Mouse (Mus musculus) heart, postnatal 36 days (tissue): Measurements from ENCODE around the gene Olfr68. TPM values are rescaled to one million over a fixed set of nuclear protein-coding genes. Genes with fewer than 3 reads are reported as not detected.
"Not testable (repeated sequence)": the region's sequence is repeated elsewhere in the genome, so short reads cannot be mapped to it uniquely, and the experiment has no call there.

Source experiments
- DNase-seq, 2 experiments: peaks; one replicate each; pipeline ENCODE4 v3.0.0; 2021 to 2022
- intact Hi-C: fragments of 180-260 bp; cut with DNase I; formaldehyde crosslinking; loops from one replicate; pipeline ENCODE4 v1.15.1; 2025
- total RNA-seq, 2 experiments: library from RNA; stranded (reverse); gene quantifications; 2 replicates each; pipeline ENCODE4 v1.2.3; 2021

Gene Olfr68
- total RNA-seq = not detected

- DNase-seq = no peak
- intact Hi-C loops = no loop called here
Measured at GRCm38 (mm10) chr7:103779598-103779997, at the start of gene Olfr68. Gene Olfr68, minus strand, starts transcription at chr7:103779698.

- DNase-seq = no peak
- intact Hi-C loops = no loop called here
Measured at GRCm38 (mm10) chr7:103827808-103828207, 48.3 kb upstream of the Olfr68 start, which contains the start of gene Hbb-bs. Gene Hbb-bs, minus strand, starts transcription at chr7:103828096.

DNA sequence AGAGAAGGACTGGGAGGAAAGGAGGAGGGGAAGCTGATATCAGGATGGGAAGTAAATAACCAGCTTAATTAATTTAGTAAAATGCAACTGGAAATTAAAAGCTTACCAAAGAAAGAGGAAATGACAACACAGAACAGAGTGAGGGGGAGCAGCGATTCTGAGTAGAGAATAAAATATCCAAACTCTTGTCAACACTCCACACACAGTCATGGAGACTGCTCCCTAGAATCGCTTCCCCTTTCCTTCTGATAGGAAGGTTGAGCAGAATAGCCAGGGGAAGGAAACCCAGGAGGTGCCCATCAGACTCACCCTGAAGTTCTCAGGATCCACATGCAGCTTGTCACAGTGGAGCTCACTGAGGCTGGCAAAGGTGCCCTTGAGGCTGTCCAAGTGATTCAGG is 47.6 kb upstream of the Olfr68 start:
- intact Hi-C loops, DNase-seq: not testable (repeated sequence)

- no peak for DNase-seq
- intact Hi-C loops = no loop called here
Measured at GRCm38 (mm10) chr7:103826255-103826887, 46.9 kb upstream of the Olfr68 start.

- DNase-seq = no peak
- intact Hi-C loops = no loop called here
Measured at GRCm38 (mm10) chr7:103825536-103826254, 46.2 kb upstream of the Olfr68 start.

DNA sequence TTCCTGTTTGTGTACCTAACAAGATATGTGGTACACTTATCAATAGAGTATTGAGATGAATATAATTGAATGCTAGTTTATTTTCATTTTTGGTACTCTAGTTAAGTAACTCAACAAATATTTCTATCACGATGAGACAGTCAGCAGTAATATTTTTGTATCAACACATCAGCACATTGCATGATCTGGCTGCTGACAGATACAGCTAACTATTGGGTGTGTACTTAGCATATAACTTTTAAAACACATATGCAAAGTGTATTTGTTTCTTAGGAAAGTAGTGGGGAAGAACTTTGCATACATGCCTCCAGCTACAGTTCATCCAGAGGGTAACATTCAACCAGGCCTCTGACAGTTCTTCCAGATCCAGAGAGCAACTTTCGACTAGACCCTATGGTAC is 45.1 kb upstream of the Olfr68 start:
- intact Hi-C loops = no loop called here
- DNase-seq = no peak

DNA sequence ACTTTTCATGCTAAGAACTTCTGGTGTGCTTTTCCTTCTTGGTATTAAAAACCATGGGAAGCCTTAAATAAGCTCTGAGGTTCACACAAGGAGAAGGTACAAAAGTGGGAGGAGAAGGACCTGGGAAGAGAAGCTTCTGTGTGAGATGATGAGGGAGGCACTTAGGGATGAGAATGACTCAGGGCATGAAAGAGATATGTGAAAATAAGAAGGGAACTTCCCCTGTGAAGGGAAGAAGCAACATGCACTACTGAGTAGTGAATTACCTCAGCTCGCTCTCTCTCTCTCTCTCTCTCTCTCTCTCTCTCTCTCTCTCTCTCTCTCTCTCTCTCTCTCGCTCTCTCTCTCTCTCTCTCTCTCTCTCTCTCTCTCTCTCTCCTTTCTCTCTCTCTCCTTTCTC is 35.6 kb upstream of the Olfr68 start:
- DNase-seq, intact Hi-C loops: not testable (repeated sequence)

DNA sequence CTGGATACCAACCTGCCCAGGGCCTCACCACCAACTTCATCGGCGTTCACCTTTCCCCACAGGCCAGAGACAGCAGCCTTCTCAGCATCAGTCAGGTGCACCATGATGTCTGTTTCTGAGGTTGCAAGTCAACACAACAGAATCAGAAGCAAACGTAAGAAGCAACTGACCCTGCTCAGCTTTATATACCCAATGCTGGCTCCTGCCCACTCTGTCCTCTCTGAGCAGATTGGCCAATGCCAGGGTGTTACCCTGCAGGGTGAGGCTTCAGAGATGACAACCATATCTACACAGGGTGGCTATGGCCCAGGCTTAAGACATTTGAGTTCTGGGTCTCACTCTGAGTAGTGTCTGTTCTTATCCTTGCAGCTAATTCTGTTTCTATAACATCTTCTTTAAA is 34.3 kb upstream of the Olfr68 start, which contains the start of gene Hbb-bt:
TSS of gene Hbb-bt (minus strand) at position 231 of the 400 bp plus-strand sequence.
- intact Hi-C loops = no loop called here

DNA sequence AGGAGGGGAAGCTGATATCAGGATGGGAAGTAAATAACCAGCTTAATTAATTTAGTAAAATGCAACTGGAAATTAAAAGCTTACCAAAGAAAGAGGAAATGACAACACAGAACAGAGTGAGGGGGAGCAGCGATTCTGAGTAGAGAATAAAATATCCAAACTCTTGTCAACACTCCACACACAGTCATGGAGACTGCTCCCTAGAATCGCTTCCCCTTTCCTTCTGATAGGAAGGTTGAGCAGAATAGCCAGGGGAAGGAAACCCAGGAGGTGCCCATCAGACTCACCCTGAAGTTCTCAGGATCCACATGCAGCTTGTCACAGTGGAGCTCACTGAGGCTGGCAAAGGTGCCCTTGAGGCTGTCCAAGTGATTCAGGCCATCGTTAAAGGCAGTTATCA is 33.7 kb upstream of the Olfr68 start:
- intact Hi-C loops, DNase-seq: not testable (repeated sequence)

More for the DNA sequence above, 34.3 kb upstream of the Olfr68 start, which contains the start of gene Hbb-bt:
- no peak for DNase-seq

- intact Hi-C loops = no loop called here
- no peak for DNase-seq
Measured at GRCm38 (mm10) chr7:103812174-103812573, 32.7 kb upstream of the Olfr68 start.

- intact Hi-C loops = no loop called here
- no peak for DNase-seq
Measured at GRCm38 (mm10) chr7:103811223-103811845, 31.8 kb upstream of the Olfr68 start.

GRCm38 (mm10) chr7:103810746-103811145 is 31.2 kb upstream of the Olfr68 start:
- intact Hi-C loops = no loop called here
- no peak for DNase-seq

- intact Hi-C loops = no loop called here
- no peak for DNase-seq
Measured at GRCm38 (mm10) chr7:103810296-103810695, 30.8 kb upstream of the Olfr68 start.

DNA sequence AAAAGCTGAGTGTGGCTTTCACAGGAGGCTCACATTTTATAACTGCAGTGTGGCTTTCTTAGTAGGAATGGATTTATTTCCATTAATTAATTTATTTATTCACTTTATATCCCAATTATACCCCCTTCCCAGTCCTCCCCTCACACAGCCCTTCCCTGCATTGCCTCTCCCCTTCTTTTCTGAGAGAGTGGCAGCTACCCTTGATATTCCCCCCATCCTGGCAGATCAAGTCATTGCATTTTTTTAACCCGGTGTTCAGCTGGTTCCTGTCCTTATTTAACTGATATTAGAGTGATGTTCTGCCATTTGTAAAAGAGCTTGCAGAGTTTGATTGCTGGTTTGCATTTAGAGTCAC is 30.3 kb upstream of the Olfr68 start:
- intact Hi-C loops = loop anchor here (5.0 kb wide), 1 partner anchor 1297 kb away; no protein-coding TSS in a partner anchor
- no peak for DNase-seq

- intact Hi-C loops = loop anchor here (5.0 kb wide), 1 partner anchor 1297 kb away; no protein-coding TSS in a partner anchor
- no peak for DNase-seq
Measured at GRCm38 (mm10) chr7:103808971-103809800, 29.7 kb upstream of the Olfr68 start.

GRCm38 (mm10) chr7:103808120-103808519 is 28.6 kb upstream of the Olfr68 start:
- not testable (repeated sequence) for DNase-seq
- intact Hi-C loops = loop anchor here (5.0 kb wide), 1 partner anchor 1296 kb away; no protein-coding TSS in a partner anchor

DNA sequence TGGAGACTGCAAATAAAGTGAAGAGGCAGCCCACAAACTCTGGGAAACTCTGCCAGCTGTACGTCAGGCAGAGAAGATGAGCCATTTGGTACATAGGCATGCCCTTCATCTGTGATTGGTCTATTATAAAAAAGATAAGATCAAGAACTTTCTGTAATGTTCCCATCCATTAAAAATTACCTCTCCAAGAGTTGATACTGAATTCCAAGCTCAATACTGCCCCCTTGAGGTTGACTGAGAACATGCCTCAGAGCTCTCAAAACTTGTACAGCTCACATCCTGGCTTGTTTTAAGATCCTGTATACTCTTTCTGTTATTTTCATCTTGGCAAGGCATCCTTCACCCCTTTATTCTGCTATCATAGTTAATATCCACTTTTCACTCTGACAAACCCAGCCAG is 27.4 kb upstream of the Olfr68 start:
- intact Hi-C loops = loop anchor here (5.0 kb wide), 1 partner anchor 1295 kb away; no protein-coding TSS in a partner anchor
- peak in 1 of 2 experiments; percentile 3 for DNase-seq

DNA sequence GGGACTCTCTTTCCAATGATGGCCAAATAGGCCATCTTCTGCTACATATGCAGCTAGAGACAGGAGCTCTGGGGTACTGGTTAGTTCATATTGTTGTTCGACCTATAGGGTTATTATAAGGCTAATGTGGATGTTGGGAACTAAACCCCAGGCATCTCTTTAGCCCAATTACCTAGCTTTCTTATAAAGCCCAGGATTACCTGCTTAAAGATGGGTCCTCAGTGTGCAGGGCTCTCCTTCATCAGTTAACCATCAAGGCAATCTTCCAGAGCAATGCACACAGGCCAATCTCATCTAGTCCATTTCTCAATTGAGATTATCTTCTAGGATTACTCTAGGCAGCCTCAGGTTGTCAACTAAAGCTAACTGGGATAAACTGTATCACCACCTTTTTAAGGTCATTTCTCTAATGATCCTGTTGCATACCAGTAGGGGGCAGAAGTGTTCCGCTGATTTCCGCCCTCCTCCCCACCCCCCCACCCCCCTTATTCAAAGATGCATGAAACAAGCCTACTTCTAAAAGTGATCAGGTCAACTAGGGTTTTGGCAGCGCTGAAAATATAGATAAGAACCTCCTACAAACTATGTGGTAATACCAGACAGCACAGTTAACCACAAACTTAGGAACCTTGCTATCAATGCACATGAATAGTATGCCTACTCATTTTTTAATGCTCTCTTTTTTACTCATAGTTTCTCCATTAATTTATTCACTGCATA is 13.3 kb upstream of the Olfr68 start:
- intact Hi-C loops = loop anchor here (5.0 kb wide), 2 partner anchors 79 to 149 kb away; partner anchors contain the start of gene Olfr633
- no peak for DNase-seq

DNA sequence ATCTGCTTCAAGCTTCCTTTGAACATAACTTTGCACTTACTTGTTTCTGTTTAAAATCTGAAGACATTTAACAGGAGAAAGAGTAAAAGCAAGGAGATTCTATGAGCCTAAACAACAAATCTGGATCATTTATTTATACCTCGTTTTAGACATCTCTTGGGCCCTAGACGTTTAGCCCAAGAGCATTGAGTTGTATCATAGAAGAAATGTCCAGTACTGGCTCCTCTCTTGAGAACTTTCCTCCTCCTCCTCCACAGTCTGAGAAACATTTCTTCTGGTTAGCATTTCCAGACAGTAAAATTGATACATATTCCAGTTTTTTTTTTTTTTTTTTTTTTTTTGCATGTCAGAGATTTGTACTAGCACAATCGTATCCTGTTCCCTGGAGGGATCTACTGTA is 12.2 kb upstream of the Olfr68 start, which contains the start of gene Olfr67:
TSS of gene Olfr67 (minus strand) at position 101 of the 400 bp plus-strand sequence.
- no peak for DNase-seq
- intact Hi-C loops = loop anchor here (5.0 kb wide), 2 partner anchors 81 to 151 kb away; partner anchors contain the start of gene Olfr633
